Mouse (Mus musculus): ENCODE data around the gene Shisal2a. TPM values are rescaled to one million over a fixed set of nuclear protein-coding genes. Genes with fewer than 3 reads are reported as not detected.

The Shisal2a gene
- total and polyA plus RNA-seq, 3 experiments: not detected

GRCm38 (mm10) chr4:108335413-108335812 lies 47.7 kb downstream of the Shisal2a start:
- H3K36me3 ChIP-seq (replicated peaks in 1 of 2; ENCODE audit: control insufficient read depth in 1 of 2, insufficient read depth in 1 of 2, low read length in 1 of 2): peaks cover 29 to 81% of the 10 kb centered on the region in 2 experiments
- no peak for TF ChIP-seq SMC3 (IDR thresholded peaks at IDR 0.05; ENCODE audit: low read depth, low read length)
- TF ChIP-seq ELF1 (IDR thresholded peaks at IDR 0.05; ENCODE audit: low read depth, low read length): no peak
- no peak for TF ChIP-seq IRF4 (IDR thresholded peaks at IDR 0.05; ENCODE audit: low read depth, low read length)
- TF ChIP-seq SIN3A (IDR thresholded peaks at IDR 0.05; ENCODE audit: low read length): no peak
- no peak for TF ChIP-seq NELFE (IDR thresholded peaks at IDR 0.05; ENCODE audit: low read depth, low read length)
- TF ChIP-seq MAX (IDR thresholded peaks at IDR 0.05; ENCODE audit: low read length): no peak
- TF ChIP-seq E2F4 (IDR thresholded peaks at IDR 0.05; ENCODE audit: insufficient replicate concordance, low read depth, low read length): no peak
- no peak for TF ChIP-seq ZMIZ1 (IDR thresholded peaks at IDR 0.05; ENCODE audit: low read depth, low read length)
- no peak for TF ChIP-seq UBTF (IDR thresholded peaks at IDR 0.05; ENCODE audit: low read depth, low read length)
- TF ChIP-seq MAFK (IDR thresholded peaks at IDR 0.05; ENCODE audit: insufficient replicate concordance, low read length): no peak
- TF ChIP-seq ZNF384 (IDR thresholded peaks at IDR 0.05; ENCODE audit: low read depth, low read length): no peak
- TF ChIP-seq EP300 (IDR thresholded peaks at IDR 0.05; ENCODE audit: low read length): no peak
- no peak for TF ChIP-seq MAZ (IDR thresholded peaks at IDR 0.05; ENCODE audit: low read depth, low read length)
- TF ChIP-seq CHD2 (IDR thresholded peaks at IDR 0.05; ENCODE audit: low read length): no peak
- TF ChIP-seq PAX5 (IDR thresholded peaks at IDR 0.05; ENCODE audit: low read length): no peak
- no peak for TF ChIP-seq ZC3H11A (IDR thresholded peaks at IDR 0.05; ENCODE audit: low read depth, low read length)
- DNase-seq (ENCODE audit: extremely low read depth): no peak
- H3K4me1 ChIP-seq (ENCODE audit: control insufficient read depth in 1 of 2, insufficient read depth in 2 of 2): peaks cover 0 to 9% of the 10 kb centered on the region in 2 experiments; a peak in 1 of 4 replicates
- no peak overlapping the region for H3K4me2 ChIP-seq (ENCODE audit: insufficient read depth, low read depth, poor library complexity, severe bottlenecking)
- no peak overlapping the region for H3K27ac ChIP-seq (ENCODE audit: insufficient read depth, low read depth)
- no peak overlapping the region for H3K9ac ChIP-seq (ENCODE audit: insufficient read depth, low read depth)
- H3K79me2 ChIP-seq (replicated peaks; ENCODE audit: control insufficient read depth, extremely low read depth, insufficient read depth, poor library complexity, severe bottlenecking): 0 out of 2 replicates have a peak, but pooled peaks cover 1% of the 10 kb centered on the region
- dilution Hi-C loops (cut with MboI; ENCODE audit: extremely low pct_ligation_motif_present, extremely low pct_unique_long_range_greater_than_20kb, low sequenced_read_pairs) (no loop called here), in situ Hi-C loops (cut with MboI; ENCODE audit: low pct_ligation_motif_present, low pct_unique_long_range_greater_than_20kb, low sequenced_read_pairs) (loop anchor here (25.0 kb wide), 1 partner anchor 227 kb away; no protein-coding TSS in a partner anchor)
- no peak overlapping the region for H3K4me3 ChIP-seq (replicated peaks in 1 of 3; ENCODE audit: low read depth in 2 of 3, low read length in 2 of 3, poor library complexity in 1 of 3)
- H3K27me3 ChIP-seq (replicated peaks): no peaks in the 10 kb centered on the region
- no peaks in the 10 kb centered on the region for H3K9me3 ChIP-seq (replicated peaks; ENCODE audit: low read length)

GRCm38 (mm10) chr4:108332041-108332440 lies 51.1 kb downstream of the Shisal2a start:
- dilution Hi-C loops (cut with MboI; ENCODE audit: extremely low pct_ligation_motif_present, extremely low pct_unique_long_range_greater_than_20kb, low sequenced_read_pairs) (no loop called here), in situ Hi-C loops (cut with MboI; ENCODE audit: low pct_ligation_motif_present, low pct_unique_long_range_greater_than_20kb, low sequenced_read_pairs) (loop anchor here (25.0 kb wide), 1 partner anchor 230 kb away; no protein-coding TSS in a partner anchor)
- TF ChIP-seq CHD1 (IDR thresholded peaks at IDR 0.05; ENCODE audit: low read depth, low read length): no peak
- TF ChIP-seq TBP (conservative IDR thresholded peaks at IDR 0.05; ENCODE audit: low read depth, low read length): no peak
- TF ChIP-seq CTCF (conservative IDR thresholded peaks at IDR 0.05 in 1 of 2, IDR thresholded peaks at IDR 0.05 in 1 of 2; ENCODE audit: low read depth in 2 of 2, low read length in 2 of 2): no peak
- Histone ChIP-seq H3K4me2 (ENCODE audit: insufficient read depth, low read depth, poor library complexity, severe bottlenecking) (no peak overlapping the region), H3K27ac (ENCODE audit: insufficient read depth, low read depth) (no peak overlapping the region), H3K4me1 (ENCODE audit: control insufficient read depth in 1 of 2, insufficient read depth in 2 of 2) (peaks cover 3 to 20% of the 10 kb centered on the region in 2 experiments; a peak in 3 of 4 replicates), H3K9me3 (replicated peaks; ENCODE audit: low read length) (no peaks in the 10 kb centered on the region), H3K79me2 (replicated peaks; ENCODE audit: control insufficient read depth, extremely low read depth, insufficient read depth, poor library complexity, severe bottlenecking) (peaks cover 11% of the 10 kb centered on the region), H3K36me3 (replicated peaks in 1 of 2; ENCODE audit: control insufficient read depth in 1 of 2, insufficient read depth in 1 of 2, low read length in 1 of 2) (peaks cover 16 to 57% of the 10 kb centered on the region in 2 experiments), H3K4me3 (replicated peaks in 1 of 3; ENCODE audit: low read depth in 2 of 3, low read length in 2 of 3, poor library complexity in 1 of 3) (no peak overlapping the region), H3K9ac (ENCODE audit: insufficient read depth, low read depth) (no peak overlapping the region), H3K27me3 (replicated peaks) (no peaks in the 10 kb centered on the region)
- DNase-seq (ENCODE audit: extremely low read depth): no peak

All from CH12.LX (cell line).